23 mouse cellular contexts compared by ENCODE assay signal in the genomic region with DNA sequence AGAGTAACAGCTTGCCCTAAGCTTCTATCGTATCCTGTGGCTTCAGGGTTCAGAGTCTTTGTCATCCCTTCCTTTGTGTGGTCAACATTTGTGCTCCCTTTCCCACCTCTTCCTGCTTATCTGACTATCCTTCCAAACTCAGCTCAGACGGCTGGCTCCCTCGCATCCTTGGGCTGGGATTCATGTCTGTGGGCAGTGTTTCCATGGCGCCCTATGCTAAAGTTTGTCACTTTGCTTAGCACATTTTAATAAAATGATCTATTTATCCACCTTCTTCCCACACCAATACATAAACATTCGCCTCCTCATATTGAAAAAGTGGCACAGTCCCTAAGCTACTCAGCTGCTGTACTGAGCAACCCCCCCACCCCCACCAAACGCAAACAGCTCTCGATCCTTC.
A peak's percentile ranks its signal among the peaks of the same experiment; 100 is the strongest.
DNase-seq lines count a peak whose midpoint lies in the region; ATAC-seq lines count a peak whose summit lies in the region.
"Had no signal": no experiment of that assay in that cellular context is flagged by ENCODE, and none has a peak within 500 bp of the region (broad histone marks: within the 10 kb centered on the region; RNA-seq: fewer than 3 reads in every experiment).

No protein-coding gene starts in this region.

- H3K9me3 ChIP-seq in hindbrain, embryonic 10.5 days: no peaks in the 10 kb centered on the region
- no peaks in the 10 kb centered on the region for H3K9me3 ChIP-seq in hindbrain, embryonic 14.5 days (ENCODE audit: control insufficient read depth, low read length)
- H3K9me3 ChIP-seq in embryonic facial prominence, embryonic 14.5 days (ENCODE audit: control insufficient read depth, low read length): no peaks in the 10 kb centered on the region
- H3K9me3 ChIP-seq in limb, embryonic 13.5 days: no peaks in the 10 kb centered on the region
- H3K9me3 ChIP-seq: heart, embryonic 15.5 days; hindbrain, embryonic 15.5 days; megakaryocyte, embryonic 14.5 days; neural tube, embryonic 12.5 days had no signal

- no peak overlapping the region for H3K9ac ChIP-seq in hindbrain, embryonic 14.5 days
- H3K9ac ChIP-seq in embryonic facial prominence, embryonic 14.5 days (ENCODE audit: low read depth, low read length): no peak overlapping the region
- no peak overlapping the region for H3K9ac ChIP-seq in limb, embryonic 13.5 days
- H3K9ac ChIP-seq: heart, embryonic 15.5 days; hindbrain, embryonic 15.5 days; liver, embryonic 14.5 days; lung, embryonic 14.5 days; neural tube, embryonic 12.5 days had no signal

- H3K4me2 ChIP-seq in hindbrain, embryonic 14.5 days (replicated peaks): no peak overlapping the region
- H3K4me2 ChIP-seq in embryonic facial prominence, embryonic 14.5 days (ENCODE audit: low read depth, low read length): no peak overlapping the region
- no peak overlapping the region for H3K4me2 ChIP-seq in limb, embryonic 13.5 days (replicated peaks)
- H3K4me2 ChIP-seq: heart, embryonic 15.5 days; hindbrain, embryonic 15.5 days; lung, embryonic 14.5 days; neural tube, embryonic 12.5 days had no signal

- H3K4me3 ChIP-seq in hindbrain, embryonic 10.5 days: no peak overlapping the region
- H3K4me3 ChIP-seq in hindbrain, embryonic 14.5 days (replicated peaks; ENCODE audit: low read length): no peak overlapping the region
- H3K4me3 ChIP-seq in embryonic facial prominence, embryonic 14.5 days (ENCODE audit: low read depth, low read length): no peak overlapping the region
- H3K4me3 ChIP-seq in limb, embryonic 13.5 days: no peak overlapping the region
- H3K4me3 ChIP-seq: heart, embryonic 15.5 days; hindbrain, embryonic 15.5 days; megakaryocyte, embryonic 14.5 days; neural tube, embryonic 12.5 days had no signal

- 75% methylated on average over 7 of the region's 7 CpGs for WGBS in hindbrain, embryonic 10.5 days
- 81% methylated on average over 7 of the region's 7 CpGs for WGBS in hindbrain, embryonic 14.5 days
- WGBS in embryonic facial prominence, embryonic 14.5 days: 66% methylated on average over 7 of the region's 7 CpGs
- WGBS in limb, embryonic 13.5 days: 70% methylated on average over 7 of the region's 7 CpGs

- ATAC-seq in hindbrain, embryonic 14.5 days (ENCODE audit: low FRiP score): no peak
- no peak for ATAC-seq in embryonic facial prominence, embryonic 14.5 days (ENCODE audit: low read depth)
- no peak for ATAC-seq in limb, embryonic 13.5 days (ENCODE audit: low FRiP score, low read depth)
- no peak for ATAC-seq in granulocyte monocyte progenitor cell, adult 5-6 weeks (replicated peaks; ENCODE audit: poor library complexity, severe bottlenecking)
- ATAC-seq: CD4-positive, CD25-positive, alpha-beta regulatory T cell, adult 4 months; forebrain, embryonic 16.5 days had no signal

- 0 out of 2 replicates have a peak overlapping the region, but pooled peaks have one; percentile 82 for H3K27ac ChIP-seq in hindbrain, embryonic 10.5 days
- H3K27ac ChIP-seq in hindbrain, embryonic 14.5 days: no peak overlapping the region
- peak overlapping the region; percentile 63 for H3K27ac ChIP-seq in embryonic facial prominence, embryonic 14.5 days (replicated peaks; ENCODE audit: low read depth, low read length)
- H3K27ac ChIP-seq in limb, embryonic 13.5 days: peak overlapping the region; percentile 53
- H3K27ac ChIP-seq: heart, embryonic 15.5 days; hindbrain, embryonic 15.5 days; liver, embryonic 14.5 days; neural tube, embryonic 12.5 days had no signal

- peaks cover 16% of the 10 kb centered on the region for H3K4me1 ChIP-seq in hindbrain, embryonic 10.5 days (replicated peaks)
- H3K4me1 ChIP-seq in hindbrain, embryonic 14.5 days (replicated peaks; ENCODE audit: control insufficient read depth, insufficient read depth, low read length): no peaks in the 10 kb centered on the region; the same call in 1 of the 2 replicates
- peaks cover 17% of the 10 kb centered on the region for H3K4me1 ChIP-seq in embryonic facial prominence, embryonic 14.5 days (ENCODE audit: control insufficient read depth, insufficient read depth, low read length)
- peaks cover 43% of the 10 kb centered on the region for H3K4me1 ChIP-seq in limb, embryonic 13.5 days
- H3K4me1 ChIP-seq: heart, embryonic 15.5 days; hindbrain, embryonic 15.5 days had no signal

- DNase-seq in hindbrain, embryonic 10.5 days (ENCODE audit: low spot score): no peak
- DNase-seq in hindbrain, embryonic 14.5 days (ENCODE audit: low spot score): no peak
- peak; percentile 50 for DNase-seq in brain, adult 2 months (ENCODE audit: low read depth, low spot score)
- DNase-seq in embryonic facial prominence, embryonic 14.5 days (ENCODE audit: low spot score): no peak
- DNase-seq in gastrocnemius, adult 8-10 months (ENCODE audit: low spot score in 2 of 2): no peak
- DNase-seq: adrenal gland, postnatal 14 days; cerebellum, adult 8-10 months; gastrocnemius, postnatal 36 days; heart, postnatal 36 days; kidney, adult 8-10 months; kidney, postnatal 10 days; lung, embryonic 14.5 days; lung, postnatal 36 days; midbrain, embryonic 14.5 days had no signal

- H3K27me3 ChIP-seq in hindbrain, embryonic 10.5 days (ENCODE audit: insufficient read depth, poor library complexity, severe bottlenecking): no peaks in the 10 kb centered on the region
- H3K27me3 ChIP-seq in hindbrain, embryonic 14.5 days (ENCODE audit: control insufficient read depth, insufficient read depth, low read length): no peaks in the 10 kb centered on the region
- no peaks in the 10 kb centered on the region for H3K27me3 ChIP-seq in embryonic facial prominence, embryonic 14.5 days (replicated peaks; ENCODE audit: control insufficient read depth, insufficient read depth, low read length)
- no peaks in the 10 kb centered on the region for H3K27me3 ChIP-seq in limb, embryonic 13.5 days
- H3K27me3 ChIP-seq: heart, embryonic 15.5 days; hindbrain, embryonic 15.5 days; neural tube, embryonic 12.5 days had no signal

- no peaks in the 10 kb centered on the region for H3K36me3 ChIP-seq in hindbrain, embryonic 10.5 days
- H3K36me3 ChIP-seq in hindbrain, embryonic 14.5 days (replicated peaks; ENCODE audit: control insufficient read depth, insufficient read depth): peaks cover 15% of the 10 kb centered on the region
- H3K36me3 ChIP-seq in embryonic facial prominence, embryonic 14.5 days (ENCODE audit: control insufficient read depth, insufficient read depth, low read length): no peaks in the 10 kb centered on the region
- no peaks in the 10 kb centered on the region for H3K36me3 ChIP-seq in limb, embryonic 13.5 days
- H3K36me3 ChIP-seq: heart, embryonic 15.5 days; neural tube, embryonic 12.5 days had no signal
